Mouse (Mus musculus) embryo, embryonic 11.5 days (tissue): ENCODE measurements at regions not wholly inside any gene's neighbourhood (a gene's known extent, or its start where the extent isn't known, plus 50 kb on each side); places are given as distances from the start of the nearest gene placed in this dataset.

Experiments
- DNase-seq: peaks from one replicate; pipeline ENCODE4 v3.0.0-alpha.2; 2012; ENCODE audit warnings: low read depth, low spot score

DNA sequence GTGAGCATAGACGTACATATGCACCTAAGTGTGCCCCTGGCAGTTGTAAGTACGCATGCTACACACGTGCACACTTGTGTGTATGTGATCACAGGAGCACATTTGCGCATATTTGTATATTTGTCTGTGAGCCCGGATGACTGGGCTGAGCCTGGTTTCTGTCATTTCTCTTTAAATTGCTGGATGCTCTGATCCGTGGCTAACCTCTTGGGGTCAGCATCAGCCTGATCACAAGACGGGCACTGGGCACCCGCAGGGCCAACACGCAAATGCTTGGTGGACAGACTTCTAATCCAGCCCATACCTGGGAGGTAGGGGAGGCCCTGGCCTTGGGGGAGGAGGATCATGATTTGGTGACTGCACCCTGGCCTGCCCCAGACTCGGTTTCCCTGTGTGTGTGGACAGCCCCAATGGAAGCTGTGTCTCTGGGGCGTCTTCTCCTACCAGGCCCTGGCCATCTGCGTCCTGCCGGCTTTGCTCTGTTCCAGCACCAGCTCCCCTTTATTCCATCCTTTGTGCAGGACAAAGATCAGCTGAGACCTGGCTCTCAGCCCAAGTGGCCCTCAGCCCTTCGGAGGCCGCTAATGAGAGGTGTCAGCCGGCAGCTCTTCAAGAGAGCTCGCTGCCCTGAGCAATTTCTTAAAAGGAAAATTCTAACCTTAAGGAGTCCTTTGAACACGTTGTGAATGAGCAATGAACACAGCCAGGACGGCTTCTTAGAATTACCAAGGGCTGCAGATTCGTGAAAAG, 155.0 kb upstream of the A530016L24Rik start:
- DNase-seq = no peak

DNA sequence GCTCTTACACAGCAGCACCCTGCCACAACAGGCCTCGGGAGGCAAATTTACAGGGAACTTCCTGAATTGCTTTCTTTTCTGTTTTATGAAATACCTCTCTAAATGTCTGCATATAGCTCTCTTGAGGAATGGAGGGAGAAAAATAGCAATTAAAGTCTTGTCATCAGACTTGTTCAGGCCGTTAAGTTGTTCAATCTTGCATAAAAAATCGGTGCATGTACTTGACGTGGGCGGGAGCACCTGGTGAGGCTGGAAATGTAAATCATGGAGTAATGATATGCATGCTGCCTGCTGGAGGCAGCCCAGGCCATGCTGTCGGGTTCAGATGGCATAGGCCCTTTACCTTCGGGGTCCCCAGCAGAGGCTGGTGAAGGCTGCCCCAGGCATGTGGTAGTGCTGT, 153.6 kb upstream of the A530016L24Rik start:
- no peak for DNase-seq

DNA sequence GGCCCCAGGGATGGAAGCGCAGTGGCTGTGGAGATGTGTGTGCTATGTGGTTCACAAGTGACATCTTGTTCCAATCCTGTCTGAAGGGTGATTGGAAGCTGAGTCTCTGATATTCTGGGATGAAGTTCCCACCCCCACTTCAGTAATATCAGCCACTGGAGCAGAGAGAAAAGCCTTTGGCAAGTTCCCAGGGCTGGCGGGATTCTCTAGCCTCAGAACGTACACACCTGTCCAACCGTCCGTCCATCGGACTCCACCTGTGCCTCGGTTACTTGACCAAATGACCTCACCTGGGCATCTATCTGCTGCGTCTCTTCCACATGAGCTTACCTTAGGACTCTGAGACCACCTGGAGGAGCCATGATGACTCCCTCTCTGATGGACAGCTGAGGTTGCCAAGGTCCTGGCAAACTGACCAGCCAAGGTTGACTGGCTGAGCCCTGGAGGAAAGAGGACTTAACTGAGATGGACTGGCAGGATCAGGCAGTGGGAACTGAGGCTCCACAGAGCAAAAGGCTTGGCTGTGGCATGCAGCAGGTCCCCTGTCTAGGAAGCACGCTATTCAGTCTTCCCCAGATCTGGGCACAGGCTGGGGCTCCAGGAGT, 152.5 kb upstream of the A530016L24Rik start:
- no peak for DNase-seq

DNA sequence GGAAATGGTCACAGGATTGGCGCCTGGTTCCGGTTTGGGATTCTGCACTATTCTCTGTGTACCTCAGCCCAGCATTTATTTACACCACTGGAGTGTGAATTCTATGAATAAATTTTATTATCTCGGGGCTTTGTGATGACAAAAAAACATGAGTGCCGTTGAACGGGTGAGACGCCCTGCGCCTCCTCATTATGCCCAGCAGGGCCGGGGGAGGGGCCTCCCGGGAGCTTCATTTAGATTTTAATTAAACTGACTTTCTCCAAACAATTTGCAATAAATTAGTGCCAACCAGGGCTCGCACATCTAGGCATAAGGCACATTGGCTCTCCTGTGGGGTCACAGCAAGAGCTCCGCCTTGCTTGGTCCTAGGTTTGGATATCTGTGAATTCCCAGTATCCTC, 151.8 kb upstream of the A530016L24Rik start:
- no peak for DNase-seq

DNA sequence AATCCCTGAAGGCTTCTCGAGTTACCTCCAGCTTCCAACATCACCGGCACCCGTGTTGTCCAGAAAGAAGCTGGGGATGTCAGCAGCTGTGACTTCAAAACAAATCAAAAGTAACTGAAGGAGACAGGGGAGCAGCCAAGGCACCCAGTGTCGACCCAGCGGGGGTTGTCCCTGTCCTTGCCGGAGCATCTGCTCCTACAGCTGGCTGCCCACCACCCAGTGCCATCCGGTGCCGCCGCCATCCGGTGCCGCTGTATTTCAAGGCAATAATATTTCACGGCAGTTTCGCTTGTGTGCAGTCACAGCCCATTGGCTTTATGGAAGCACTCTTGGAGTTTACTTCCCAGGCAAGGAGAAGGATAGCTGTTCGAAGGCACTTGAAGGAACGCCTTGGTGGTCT, 150.3 kb upstream of the A530016L24Rik start:
- no peak for DNase-seq

DNA sequence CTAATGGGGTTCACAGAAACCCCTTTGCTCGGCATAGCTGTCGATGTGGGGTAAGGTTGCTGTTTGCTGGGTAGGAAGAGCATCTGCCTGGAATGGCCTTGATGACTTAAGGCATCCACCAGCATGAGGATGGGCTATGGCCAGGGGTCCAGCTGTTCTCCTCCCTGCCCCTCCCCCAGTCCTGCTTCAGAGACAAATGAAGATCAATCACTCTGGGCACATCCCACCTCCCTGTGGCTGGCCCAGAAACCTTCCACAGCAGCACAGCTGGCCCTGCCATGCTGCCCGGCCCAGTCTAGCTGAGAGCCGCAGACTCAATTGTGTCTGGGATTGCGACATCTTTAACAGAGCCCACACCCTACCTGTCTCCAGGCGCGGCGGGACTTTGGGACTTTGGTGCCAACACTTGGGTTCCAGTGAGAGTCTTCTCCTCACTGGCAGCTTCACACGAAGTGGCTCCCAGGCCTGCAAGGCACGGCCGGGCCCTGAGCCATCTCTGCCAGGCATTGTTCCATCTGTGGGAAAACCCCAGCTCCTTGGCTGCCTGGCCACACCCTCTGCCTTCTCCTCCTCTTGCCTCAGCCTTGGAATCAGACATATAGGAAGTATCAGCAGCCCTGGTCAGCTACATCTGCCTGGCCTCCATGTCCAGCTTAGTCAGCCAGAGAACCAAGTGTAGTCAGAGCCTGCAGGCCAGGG, 149.6 kb upstream of the A530016L24Rik start:
- DNase-seq = no peak

DNA sequence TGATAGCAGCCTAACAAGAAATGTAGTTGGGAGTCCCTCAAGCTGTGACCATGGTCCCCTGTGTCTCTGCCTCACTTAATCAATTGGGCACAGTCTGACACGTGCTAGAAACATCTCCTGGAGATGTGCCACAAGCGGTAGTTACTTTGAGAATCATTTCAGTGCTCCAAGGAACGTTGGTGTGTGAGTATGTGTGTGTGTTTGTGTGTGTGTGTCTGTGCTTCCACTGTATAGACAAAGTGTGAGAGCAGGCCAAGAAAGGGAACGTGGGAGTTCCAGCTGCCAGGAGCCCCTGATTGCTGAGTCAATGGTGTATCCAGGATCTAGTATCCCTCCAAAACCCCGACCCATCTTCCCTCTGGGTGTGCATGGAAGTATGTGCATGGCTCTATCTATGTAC, 149.0 kb upstream of the A530016L24Rik start:
- DNase-seq = no peak

DNA sequence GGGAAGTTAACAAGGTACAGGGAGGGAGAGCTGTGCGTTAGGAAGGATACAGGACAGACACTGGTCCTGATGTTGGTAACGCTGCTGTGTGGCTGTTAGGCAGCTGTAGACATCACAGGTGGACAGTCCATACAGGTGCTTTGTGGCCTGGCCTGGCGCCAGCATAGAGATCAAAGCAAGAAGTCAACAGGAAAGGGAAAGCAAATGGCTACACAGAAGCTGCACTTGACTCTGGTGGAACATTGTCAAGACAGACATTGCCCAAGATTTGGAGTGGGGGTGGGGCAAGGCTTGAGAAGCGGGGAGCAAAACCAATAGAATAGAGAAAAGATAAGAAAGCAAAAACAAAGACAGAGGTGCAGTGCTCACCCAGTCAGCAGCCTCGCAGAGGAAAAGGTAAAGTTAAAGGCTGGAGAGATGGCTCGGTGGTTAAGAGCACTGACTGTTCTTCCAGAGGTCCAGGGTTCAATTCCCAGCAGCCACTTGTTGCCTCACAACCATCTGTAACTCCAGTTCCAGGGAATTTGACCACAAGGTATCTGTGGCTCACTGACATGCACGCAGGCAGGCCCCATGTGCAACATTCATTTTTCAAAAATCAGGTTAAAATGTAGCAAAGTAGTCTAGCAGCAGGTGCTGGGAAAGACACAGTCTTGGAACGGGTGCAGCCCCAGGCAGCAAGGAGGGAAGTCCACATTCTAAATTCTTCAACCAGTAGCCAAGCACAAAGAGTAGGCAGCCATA, 147.3 kb upstream of the A530016L24Rik start:
- DNase-seq = no peak

DNA sequence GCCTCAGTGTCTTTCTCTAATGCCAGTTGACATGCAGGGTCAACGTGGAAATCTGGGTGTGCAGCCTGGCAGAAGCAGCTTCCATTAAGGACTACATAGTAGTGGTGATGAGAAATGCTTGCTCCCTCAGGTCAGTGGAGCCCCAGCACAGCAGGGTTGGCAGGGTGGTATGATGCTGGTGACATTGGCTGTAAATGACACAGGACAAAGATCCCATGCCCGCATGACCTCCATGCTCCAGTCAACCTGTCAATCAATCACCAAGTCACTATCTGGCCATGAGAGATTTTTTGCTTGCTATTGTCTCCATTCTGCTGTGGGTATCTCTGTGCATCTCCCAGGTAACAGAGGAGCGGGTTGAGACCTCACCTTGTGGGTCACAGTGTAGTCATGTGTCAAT, 146.2 kb upstream of the A530016L24Rik start:
- DNase-seq = no peak

DNA sequence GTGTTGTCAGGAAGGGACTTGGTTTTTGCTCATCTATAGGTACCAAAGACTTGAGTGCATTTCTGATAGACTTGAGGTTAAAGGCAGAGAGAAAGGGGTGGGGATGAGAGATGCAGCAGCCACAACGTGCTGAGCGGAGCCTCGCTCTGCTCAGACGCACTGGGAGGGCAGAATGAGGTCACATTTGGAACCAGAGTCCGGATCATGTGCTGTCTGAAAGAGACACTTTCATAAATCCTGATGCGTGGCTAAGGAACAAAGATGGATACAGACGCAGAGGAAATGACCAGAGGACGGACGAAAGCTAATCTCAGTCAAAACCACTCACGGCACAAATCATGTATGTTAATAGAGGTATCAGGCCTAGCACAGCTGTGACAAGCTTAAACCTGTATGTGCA, 145.0 kb upstream of the A530016L24Rik start:
- DNase-seq = no peak

DNA sequence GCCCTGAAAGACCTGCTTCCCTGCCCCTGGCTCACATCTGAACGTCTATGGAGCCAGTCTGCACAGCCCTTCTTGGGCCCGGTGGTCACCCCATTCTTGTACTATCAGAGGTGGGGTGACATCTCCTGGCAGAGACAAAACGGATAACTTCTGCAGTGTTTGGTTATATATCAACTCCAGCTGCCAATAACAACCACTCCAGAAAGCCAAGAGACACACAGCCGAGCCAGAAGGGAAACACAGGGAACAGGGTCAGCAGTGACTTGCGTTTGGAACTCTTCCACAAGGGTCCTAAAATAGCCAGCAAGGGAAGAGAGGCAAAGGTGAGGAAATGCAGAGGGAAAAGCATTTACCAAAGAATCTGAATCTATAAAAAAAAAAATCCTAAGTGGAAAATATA, 143.5 kb upstream of the A530016L24Rik start:
- DNase-seq = no peak

DNA sequence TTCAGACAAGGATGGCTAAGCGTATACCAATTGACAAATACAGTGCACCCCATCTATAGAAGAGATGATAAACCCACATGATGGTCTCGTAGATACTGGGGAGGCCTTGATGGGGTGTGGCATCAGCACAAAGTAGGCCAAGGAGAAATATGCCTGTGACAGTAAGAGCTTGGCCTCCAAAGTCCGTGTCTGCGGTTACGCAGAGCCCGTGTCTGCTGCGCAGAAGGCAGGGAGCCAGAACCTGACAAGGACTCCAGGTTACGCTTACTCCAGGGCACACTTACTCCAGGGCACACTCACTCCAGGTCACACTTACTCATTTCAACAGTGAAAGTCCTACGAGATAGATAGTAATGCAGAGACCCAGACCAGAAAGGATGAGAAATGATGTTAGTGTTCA, 141.1 kb upstream of the A530016L24Rik start:
- DNase-seq = no peak

DNA sequence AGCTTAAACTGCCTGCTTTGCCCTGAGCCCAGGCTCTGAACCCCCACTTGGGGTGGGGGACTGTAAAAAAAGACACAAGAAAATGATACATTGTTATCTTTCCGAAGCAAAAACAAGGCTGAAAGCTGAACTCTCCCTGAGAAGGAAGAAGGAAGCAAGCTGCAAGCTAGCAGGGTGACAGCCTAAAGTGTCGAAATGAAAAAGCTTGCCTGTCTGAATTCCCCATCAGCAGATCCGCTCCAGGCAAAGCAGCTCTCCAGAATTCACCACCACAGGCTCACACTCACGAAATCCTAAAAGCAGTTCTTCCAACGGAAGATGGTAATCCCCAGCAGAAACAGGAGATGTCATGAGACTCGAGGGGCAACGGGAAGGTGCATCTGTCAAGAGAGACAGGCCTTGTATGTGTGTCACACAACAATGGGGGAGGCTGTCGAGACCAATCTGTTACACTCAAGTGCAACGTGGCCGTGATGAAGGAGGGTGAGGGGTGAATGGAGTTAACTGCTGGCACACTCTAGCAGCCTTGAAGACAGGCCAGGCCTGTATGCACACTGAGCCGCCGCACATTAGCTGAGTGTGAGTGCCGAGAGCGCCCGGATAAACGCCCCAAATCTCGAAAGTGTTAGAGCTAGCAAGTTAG, 139.5 kb upstream of the A530016L24Rik start:
- no peak for DNase-seq

DNA sequence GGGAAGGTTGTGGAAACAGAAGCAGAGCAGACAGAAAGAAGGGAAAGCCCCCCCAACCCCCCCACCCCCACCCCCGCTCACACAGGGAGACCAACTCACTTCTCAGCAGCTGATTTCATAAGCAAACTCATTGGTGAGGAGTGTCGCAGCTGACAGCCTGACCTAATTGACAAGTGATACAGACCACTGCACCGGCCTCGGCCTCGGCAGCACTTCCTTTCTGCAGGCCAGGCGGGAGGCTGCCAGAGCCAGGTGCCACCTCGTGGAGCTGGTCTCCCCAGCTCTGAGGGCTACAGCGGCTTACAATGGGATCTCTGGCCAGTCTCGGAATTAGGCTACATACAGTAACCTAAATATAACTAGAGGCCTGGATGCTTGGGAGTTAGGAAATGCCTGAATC, 138.5 kb upstream of the A530016L24Rik start:
- DNase-seq = no peak

DNA sequence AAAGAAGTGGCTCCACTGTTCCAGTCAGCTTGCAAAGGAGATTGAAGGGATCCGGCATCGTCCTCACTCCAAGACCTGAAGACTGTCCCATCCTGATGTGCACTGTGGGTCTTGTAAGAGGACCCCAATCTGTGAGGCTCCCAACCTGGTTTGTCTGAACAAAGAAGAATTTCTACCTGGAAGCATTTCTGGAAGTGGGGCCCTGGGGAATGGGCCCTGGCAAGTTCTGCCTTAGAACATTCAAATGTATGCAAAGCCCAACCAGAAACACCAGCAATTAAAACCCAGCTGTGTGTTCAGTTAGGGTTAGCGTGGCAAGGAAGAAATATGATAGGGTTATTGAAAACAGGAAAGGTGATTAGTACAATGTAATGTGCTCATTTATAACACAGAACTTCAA, 125.9 kb upstream of the A530016L24Rik start:
- DNase-seq = no peak

DNA sequence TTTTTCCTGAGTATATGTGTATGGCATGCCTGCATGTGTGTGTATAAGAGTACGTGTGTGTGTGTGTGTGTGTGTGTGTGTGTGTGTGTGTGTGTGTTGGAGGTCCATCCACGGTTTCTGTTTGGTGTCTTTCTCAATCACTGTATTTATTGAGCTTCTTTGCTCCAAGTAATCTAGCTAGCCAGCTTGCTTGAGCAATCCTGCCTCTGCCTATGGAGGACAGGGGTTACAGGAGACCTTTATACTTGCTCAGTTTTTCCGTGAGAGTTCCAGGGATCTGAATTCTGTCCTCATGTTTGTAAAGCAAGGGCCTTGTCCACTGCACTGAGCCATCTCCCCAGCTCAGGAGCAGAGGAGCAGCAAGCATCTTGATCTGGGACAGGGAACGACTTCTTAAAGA, 122.0 kb upstream of the A530016L24Rik start:
- no peak for DNase-seq

DNA sequence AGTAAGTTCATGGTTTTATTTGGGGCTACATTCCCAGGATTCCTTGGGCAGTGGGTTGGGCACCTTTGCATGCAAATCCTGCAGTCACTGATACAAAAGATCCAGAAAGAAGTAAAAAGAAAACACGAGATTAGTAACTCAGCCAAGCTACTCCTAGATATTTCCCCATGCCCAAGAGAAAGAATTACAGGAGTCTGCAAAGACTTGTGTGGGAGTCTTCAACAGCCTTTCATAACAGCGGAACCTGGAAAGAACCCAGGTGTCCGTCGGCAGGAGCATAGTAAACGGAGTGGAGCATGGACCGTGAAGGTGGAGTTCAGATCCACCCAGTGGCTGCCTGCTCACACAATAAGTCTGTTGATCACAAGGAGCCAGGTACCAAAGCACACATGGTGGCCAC, 121.1 kb upstream of the A530016L24Rik start:
- DNase-seq = no peak

DNA sequence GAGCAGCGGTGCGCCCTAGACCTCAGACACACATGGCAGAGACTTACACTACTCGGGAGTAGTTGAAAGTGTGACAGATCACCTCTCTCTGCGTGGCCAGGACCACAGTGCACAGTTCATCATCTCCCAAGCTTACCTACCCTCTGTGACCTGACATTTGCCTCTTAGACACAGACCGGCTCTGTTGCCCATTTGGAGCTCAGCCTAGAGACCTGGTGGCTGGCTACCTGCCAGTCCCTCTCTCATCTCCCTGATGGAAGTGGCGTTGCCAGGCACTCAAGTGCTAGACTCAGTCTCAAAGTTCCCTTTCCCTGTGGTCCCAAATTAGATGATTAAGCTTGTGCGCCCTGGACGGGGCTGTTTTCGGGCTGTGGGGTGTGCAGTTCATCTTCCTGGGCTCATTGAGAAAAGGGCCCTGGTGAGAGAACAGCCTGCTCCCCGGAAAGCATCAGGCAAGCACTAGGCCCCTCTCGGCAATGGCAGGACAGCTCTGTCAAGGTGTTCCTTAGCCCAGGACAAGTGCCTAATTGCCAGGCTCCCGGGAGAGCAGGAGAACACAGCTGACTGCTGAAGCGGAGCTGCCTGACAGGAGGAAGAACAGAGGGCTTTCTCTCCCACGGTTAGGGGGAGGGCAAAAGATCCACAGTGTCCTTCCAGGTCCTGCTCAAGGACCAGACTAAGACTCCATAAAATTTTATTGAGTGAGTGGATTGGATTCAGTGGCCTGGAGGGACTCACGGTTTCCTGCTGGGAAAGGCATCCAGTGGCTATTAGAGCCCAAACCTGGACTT, 119.5 kb upstream of the A530016L24Rik start:
- no peak for DNase-seq

DNA sequence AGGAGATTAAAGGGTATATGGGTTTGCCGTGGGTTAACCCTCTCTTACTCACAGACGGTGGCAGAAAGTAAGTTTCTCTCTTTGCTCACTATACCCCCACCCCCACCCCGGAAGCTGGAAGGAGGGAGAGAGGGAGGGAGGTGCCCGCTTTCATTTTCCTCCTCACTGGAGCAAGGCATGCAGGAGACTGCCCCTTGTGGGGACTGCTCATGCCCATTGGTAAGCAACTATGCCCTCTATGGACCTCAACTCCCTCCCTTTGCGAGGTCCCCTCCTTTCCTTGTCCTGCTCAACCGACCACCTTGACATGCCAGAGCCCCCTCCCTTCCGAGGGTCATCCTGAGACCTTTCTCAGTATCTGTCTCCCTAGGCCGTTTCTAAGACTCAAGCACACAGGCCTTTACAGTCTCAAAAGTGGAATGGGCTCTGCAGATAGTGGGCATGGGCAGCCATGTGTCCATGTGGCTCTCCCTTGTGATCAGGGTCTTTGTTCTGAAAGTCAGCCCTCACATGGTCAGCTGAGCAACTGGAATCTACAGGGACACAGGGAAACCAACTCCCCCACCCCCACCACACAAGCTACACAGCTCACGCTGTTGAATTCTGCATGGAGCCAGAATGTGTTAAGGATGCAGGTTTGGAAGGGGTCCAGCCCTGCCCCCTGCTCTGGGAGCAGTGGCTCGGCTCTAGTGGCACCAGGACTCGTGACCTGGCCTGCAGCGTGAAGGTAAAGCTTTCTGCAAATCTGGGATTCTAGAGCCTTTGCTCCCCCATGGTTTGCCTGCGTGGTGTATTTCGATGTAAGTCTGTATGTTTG, 116.8 kb upstream of the A530016L24Rik start:
- no peak for DNase-seq

DNA sequence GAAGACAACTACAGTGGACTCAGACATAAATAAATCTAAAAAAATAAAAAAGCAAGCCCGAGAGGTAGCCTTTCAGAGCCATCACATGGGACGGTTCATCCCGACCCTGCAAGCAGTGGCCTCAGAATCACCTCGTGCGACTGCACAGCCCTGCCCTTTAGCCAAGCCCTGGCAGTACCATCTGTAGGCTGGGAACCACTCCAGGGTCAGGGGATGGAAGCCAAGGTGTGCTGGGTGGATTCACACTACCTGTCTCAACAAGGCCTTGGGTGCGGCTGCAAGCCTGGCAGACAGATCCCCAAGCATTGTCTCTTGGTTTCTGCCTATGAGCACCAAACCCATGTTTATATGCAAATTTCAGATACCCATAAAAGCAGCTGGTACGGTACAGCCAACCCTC, 115.3 kb upstream of the A530016L24Rik start:
- DNase-seq = no peak
